Mouse (Mus musculus) inflammation-experienced regulatory T-cells, adult 16 weeks (primary cell): ENCODE measurements around the gene Pkp1. TPM values are rescaled to one million over a fixed set of nuclear protein-coding genes. Genes with fewer than 3 reads are reported as not detected.

Experiments used
- polyA plus RNA-seq: library from polyadenylated mRNA; unstranded; fragments of 100-300 nt; shearing (Covaris generic); gene quantifications from one replicate; pipeline ENCODE4 v1.2.1, GENCODE M21; 2017

The Pkp1 gene
- polyA plus RNA-seq = not detected

GRCm38 (mm10) chr1:135918644-135919407 is at the start of gene Pkp1:
TSS of gene Pkp1 (minus strand) at chr1:135919207.

GRCm38 (mm10) chr1:135835716-135836483 is 83.1 kb downstream of the Pkp1 start, which contains the start of gene Tnnt2:
TSS of gene Tnnt2 (plus strand) at chr1:135836354.

Other genes starting within 250 kb of the Pkp1 start
- gene Csrp1, start 199.1 kb downstream of the Pkp1 start, polyA plus RNA-seq = 80.6 TPM
- gene Phlda3, start 153.1 kb downstream of the Pkp1 start, polyA plus RNA-seq = 1.6 TPM
- not detected for gene Tnni1, start 139.8 kb downstream of the Pkp1 start, polyA plus RNA-seq
- gene Lad1, start 100.6 kb downstream of the Pkp1 start, polyA plus RNA-seq = 11.0 TPM
- 0.18 TPM for gene Tnnt2, start 82.9 kb downstream of the Pkp1 start, polyA plus RNA-seq
- gene Igfn1, start 87.1 kb upstream of the Pkp1 start, polyA plus RNA-seq = not detected
- 41.1 TPM for gene Tmem9, start 88.9 kb upstream of the Pkp1 start, polyA plus RNA-seq
- gene Ascl5, start 131.6 kb upstream of the Pkp1 start, polyA plus RNA-seq = not detected
- gene Cacna1s, start 133.5 kb upstream of the Pkp1 start, polyA plus RNA-seq = 6.3 TPM
- gene Kif21b, start 212.2 kb upstream of the Pkp1 start, polyA plus RNA-seq = 38.0 TPM